Comparison of ENCODE assay signal across 31 mouse cellular contexts in genomic region chr10:97453529-97453928, GRCm38 (mm10). TPM values are rescaled to one million over a fixed set of nuclear protein-coding genes. Genes with fewer than 3 reads are reported as not detected.
DNase-seq lines count a peak whose midpoint lies in the region; ATAC-seq and TF ChIP-seq lines count a peak whose summit lies in the region.
"Had no signal": no experiment of that assay in that cellular context is flagged by ENCODE, and none has a peak within 500 bp of the region (broad histone marks: within the 10 kb centered on the region; RNA-seq: fewer than 3 reads in every experiment).

No protein-coding gene starts in this region.

- H3K4me2 ChIP-seq in hindbrain, embryonic 16.5 days (ENCODE audit: low read length) = no peak overlapping the region
- no peak overlapping the region for H3K4me2 ChIP-seq in hindbrain, embryonic 11.5 days (replicated peaks; ENCODE audit: low read depth, low read length)
- H3K4me2 ChIP-seq in midbrain, postnatal 0 days (ENCODE audit: low read depth, low read length, poor library complexity, severe bottlenecking) = no peak overlapping the region
- no peak overlapping the region for H3K4me2 ChIP-seq in midbrain, embryonic 13.5 days (replicated peaks)
- H3K4me2 ChIP-seq: embryonic facial prominence, embryonic 12.5 days; heart, embryonic 12.5 days; limb, embryonic 13.5 days; liver, embryonic 11.5 days; lung, embryonic 15.5 days; midbrain, embryonic 12.5 days; neural tube, embryonic 12.5 days had no signal

- 0 out of 2 replicates have a peak, but pooled peaks have one; percentile 60 for ATAC-seq in hindbrain, embryonic 16.5 days
- no peak for ATAC-seq in hindbrain, embryonic 11.5 days (ENCODE audit: low FRiP score)
- no peak for ATAC-seq in midbrain, postnatal 0 days (ENCODE audit: low FRiP score)
- ATAC-seq in midbrain, embryonic 13.5 days = no peak
- ATAC-seq: activated CD4-positive, CD25-positive, alpha-beta regulatory T cell, adult 4 months; forebrain, embryonic 16.5 days; intestine, postnatal 0 days had no signal

- no peak overlapping the region for H3K4me3 ChIP-seq in hindbrain, embryonic 16.5 days (ENCODE audit: low read length)
- no peak overlapping the region for H3K4me3 ChIP-seq in hindbrain, embryonic 11.5 days (ENCODE audit: low read depth, low read length)
- no peak overlapping the region for H3K4me3 ChIP-seq in midbrain, postnatal 0 days (ENCODE audit: low read depth, low read length)
- no peak overlapping the region for H3K4me3 ChIP-seq in midbrain, embryonic 13.5 days (replicated peaks)
- H3K4me3 ChIP-seq: embryonic facial prominence, embryonic 12.5 days; gastrocnemius, adult 2 months; heart, adult 2 months; heart, embryonic 12.5 days; hindbrain, embryonic 10.5 days; limb, embryonic 13.5 days; lung, embryonic 15.5 days; midbrain, embryonic 12.5 days; neural tube, embryonic 12.5 days had no signal

- no peaks in the 10 kb centered on the region for H3K27me3 ChIP-seq in hindbrain, embryonic 16.5 days (replicated peaks; ENCODE audit: control insufficient read depth, insufficient read depth, low read length)
- no peaks in the 10 kb centered on the region for H3K27me3 ChIP-seq in hindbrain, embryonic 11.5 days (ENCODE audit: control insufficient read depth, insufficient read depth, low read length)
- H3K27me3 ChIP-seq in midbrain, postnatal 0 days (ENCODE audit: insufficient read depth, low read length) = no peaks in the 10 kb centered on the region
- no peaks in the 10 kb centered on the region for H3K27me3 ChIP-seq in midbrain, embryonic 13.5 days
- H3K27me3 ChIP-seq: embryonic facial prominence, embryonic 12.5 days; heart, embryonic 12.5 days; limb, embryonic 13.5 days; lung, embryonic 15.5 days; midbrain, embryonic 12.5 days; neural tube, embryonic 12.5 days had no signal

- no peaks in the 10 kb centered on the region for H3K36me3 ChIP-seq in hindbrain, embryonic 16.5 days (ENCODE audit: control insufficient read depth, insufficient read depth, low read length)
- H3K36me3 ChIP-seq in hindbrain, embryonic 11.5 days (ENCODE audit: control insufficient read depth, insufficient read depth, low read length) = no peaks in the 10 kb centered on the region
- no peaks in the 10 kb centered on the region for H3K36me3 ChIP-seq in midbrain, postnatal 0 days (ENCODE audit: insufficient read depth, low read length)
- H3K36me3 ChIP-seq in midbrain, embryonic 13.5 days = no peaks in the 10 kb centered on the region
- H3K36me3 ChIP-seq: embryonic facial prominence, embryonic 12.5 days; heart, embryonic 12.5 days; hindbrain, embryonic 10.5 days; limb, embryonic 13.5 days; lung, embryonic 15.5 days; midbrain, embryonic 12.5 days; neural tube, embryonic 12.5 days had no signal

- H3K9ac ChIP-seq in hindbrain, embryonic 16.5 days (ENCODE audit: low read depth, low read length) = no peak overlapping the region
- H3K9ac ChIP-seq in hindbrain, embryonic 11.5 days (ENCODE audit: low read depth, low read length) = no peak overlapping the region
- no peak overlapping the region for H3K9ac ChIP-seq in midbrain, postnatal 0 days (replicated peaks; ENCODE audit: low read length, poor library complexity, severe bottlenecking)
- no peak overlapping the region for H3K9ac ChIP-seq in midbrain, embryonic 13.5 days (replicated peaks)
- H3K9ac ChIP-seq: embryonic facial prominence, embryonic 12.5 days; heart, embryonic 12.5 days; limb, embryonic 13.5 days; lung, embryonic 15.5 days; midbrain, embryonic 12.5 days; neural tube, embryonic 12.5 days had no signal

- no peak for DNase-seq in hindbrain, embryonic 11.5 days (ENCODE audit: low spot score)
- peak; percentile 26 for DNase-seq in midbrain, postnatal 0 days (ENCODE audit: low spot score)
- peak; percentile 8 for DNase-seq in brain, adult 2 months (ENCODE audit: low read depth, low spot score)
- DNase-seq in mesoderm, embryonic 11.5 days (ENCODE audit: low read depth, low spot score) = peak; percentile 49
- no peak for DNase-seq in thymus, postnatal 10 days (ENCODE audit: low spot score in 2 of 2)
- DNase-seq: adrenal gland, adult 2 months; B cell, adult 2 months; cerebellum, adult 11 months; cerebellum, adult 9-11 months; gastrocnemius, adult 2 months; heart, adult 2 months; kidney, adult 9 months; kidney, postnatal 10 days; right cerebral cortex, adult 18-20 months; spleen, adult 18-20 months; thymus, postnatal 25 days had no signal

- TF ChIP-seq CTCF in midbrain, postnatal 0 days (IDR thresholded peaks at IDR 0.05) = no peak

- no peaks in the 10 kb centered on the region for H3K4me1 ChIP-seq in hindbrain, embryonic 16.5 days (ENCODE audit: control insufficient read depth, insufficient read depth, low read depth, low read length)
- H3K4me1 ChIP-seq in hindbrain, embryonic 11.5 days (replicated peaks; ENCODE audit: control insufficient read depth, insufficient read depth, low read length) = no peaks in the 10 kb centered on the region
- no peaks in the 10 kb centered on the region for H3K4me1 ChIP-seq in midbrain, postnatal 0 days (ENCODE audit: insufficient read depth, low read length)
- no peaks in the 10 kb centered on the region; the same call in 1 of the 2 replicates for H3K4me1 ChIP-seq in midbrain, embryonic 13.5 days (replicated peaks)
- H3K4me1 ChIP-seq: embryonic facial prominence, embryonic 12.5 days; heart, embryonic 12.5 days; lung, embryonic 15.5 days; neural tube, embryonic 12.5 days had no signal

- H3K27ac ChIP-seq in hindbrain, embryonic 16.5 days (ENCODE audit: low read depth, low read length) = no peak overlapping the region
- no peak overlapping the region for H3K27ac ChIP-seq in hindbrain, embryonic 11.5 days (ENCODE audit: low read depth, low read length)
- no peak overlapping the region for H3K27ac ChIP-seq in midbrain, postnatal 0 days (ENCODE audit: low read depth, low read length)
- no peak overlapping the region for H3K27ac ChIP-seq in midbrain, embryonic 13.5 days
- H3K27ac ChIP-seq: embryonic facial prominence, embryonic 12.5 days; gastrocnemius, adult 2 months; heart, adult 2 months; hindbrain, embryonic 10.5 days; limb, embryonic 13.5 days; lung, embryonic 15.5 days; midbrain, embryonic 12.5 days; neural tube, embryonic 12.5 days had no signal

- H3K9me3 ChIP-seq in hindbrain, embryonic 16.5 days (ENCODE audit: control insufficient read depth, low read length) = no peaks in the 10 kb centered on the region
- no peaks in the 10 kb centered on the region for H3K9me3 ChIP-seq in hindbrain, embryonic 11.5 days (ENCODE audit: control insufficient read depth, low read length)
- no peaks in the 10 kb centered on the region for H3K9me3 ChIP-seq in midbrain, postnatal 0 days (ENCODE audit: low read length)
- no peaks in the 10 kb centered on the region for H3K9me3 ChIP-seq in midbrain, embryonic 13.5 days
- H3K9me3 ChIP-seq: embryonic facial prominence, embryonic 12.5 days; heart, embryonic 12.5 days; hindbrain, embryonic 10.5 days; limb, embryonic 13.5 days; lung, embryonic 15.5 days; midbrain, embryonic 12.5 days; neural tube, embryonic 12.5 days had no signal

- WGBS in hindbrain, embryonic 16.5 days = 56% methylated on average over 9 of the region's 9 CpGs
- WGBS in hindbrain, embryonic 11.5 days = 68% methylated on average over 9 of the region's 9 CpGs
- 61% methylated on average over 9 of the region's 9 CpGs for WGBS in midbrain, postnatal 0 days
- WGBS in midbrain, embryonic 13.5 days = 68% methylated on average over 9 of the region's 9 CpGs

RNA-seq across cellular contexts. Expression of gene Dcn, which starts 25.9 kb away (rescaled TPM):
- polyA plus RNA-seq in hindbrain, embryonic 16.5 days (2015; fragmentation: Nextera tagmentation; extraction: Ambion mirVana) = 73.6 and 88.8 TPM in 2 replicates
- polyA plus RNA-seq in hindbrain, embryonic 11.5 days (2014; fragmentation: Nextera tagmentation; extraction: Ambion mirVana) = 17.1 and 37.0 TPM in 2 replicates
- total RNA-seq in midbrain, postnatal 0 days (2014; rRNA removed) = 52.2 and 56.7 TPM in 2 replicates
- polyA plus RNA-seq in midbrain, postnatal 0 days (2015; fragmentation: Nextera tagmentation; extraction: Ambion mirVana) = 52.2 and 57.3 TPM in 2 replicates
- polyA plus RNA-seq in midbrain, embryonic 13.5 days (2015; fragmentation: Nextera tagmentation; extraction: Ambion mirVana) = 51.8 and 63.4 TPM in 2 replicates
- total RNA-seq: common myeloid progenitor, adult 5-6 weeks; megakaryocyte progenitor cell, adult 5-6 weeks had no signal
- polyA plus RNA-seq: activated CD4-positive, CD25-positive, alpha-beta regulatory T cell, adult 4 months had no signal

Comparison
In these comparisons a context has a peak if more than half of its experiments do, and no peak if none do; other contexts are left out.
1. DNase-seq: peak in midbrain, postnatal 0 days (single experiment), brain, adult 2 months (single experiment) and mesoderm, embryonic 11.5 days (single experiment); none in hindbrain, embryonic 11.5 days (single experiment) and thymus, postnatal 10 days (0 of 2).